Mouse (Mus musculus) lung, postnatal 4 days (tissue): Measurements from ENCODE around the gene Dab2ip.

ENCODE experiments used
- DNase-seq, 2 experiments: peaks; one replicate each; pipeline ENCODE4 v3.0.0; 2021

The Dab2ip gene

GRCm38 (mm10) chr2:35687557-35688070 lies 129.5 kb downstream of the Dab2ip start:
- no peak for DNase-seq

DNA sequence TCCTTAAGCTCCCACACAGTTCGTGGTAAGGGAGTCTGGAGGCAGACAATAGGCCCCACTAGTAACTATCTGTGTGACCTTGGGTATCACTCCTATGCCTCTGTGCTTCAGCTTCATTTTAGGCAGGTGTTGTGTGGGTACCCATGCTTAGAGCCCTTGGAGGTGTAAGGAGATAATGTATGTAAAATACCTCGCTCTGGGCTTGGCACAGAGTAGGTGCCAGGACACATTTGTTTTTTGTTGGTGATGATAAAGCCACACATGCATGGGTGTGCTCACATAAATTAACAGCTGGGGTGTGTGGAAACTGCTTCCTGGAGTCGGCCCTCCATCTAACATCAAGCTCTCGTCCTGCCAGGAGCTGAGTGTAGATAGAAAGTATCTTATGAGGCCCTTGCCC lies 130.1 kb downstream of the Dab2ip start:
- DNase-seq, result no peak

- no peak for DNase-seq
Measured at GRCm38 (mm10) chr2:35688581-35688980, 130.5 kb downstream of the Dab2ip start.

DNA sequence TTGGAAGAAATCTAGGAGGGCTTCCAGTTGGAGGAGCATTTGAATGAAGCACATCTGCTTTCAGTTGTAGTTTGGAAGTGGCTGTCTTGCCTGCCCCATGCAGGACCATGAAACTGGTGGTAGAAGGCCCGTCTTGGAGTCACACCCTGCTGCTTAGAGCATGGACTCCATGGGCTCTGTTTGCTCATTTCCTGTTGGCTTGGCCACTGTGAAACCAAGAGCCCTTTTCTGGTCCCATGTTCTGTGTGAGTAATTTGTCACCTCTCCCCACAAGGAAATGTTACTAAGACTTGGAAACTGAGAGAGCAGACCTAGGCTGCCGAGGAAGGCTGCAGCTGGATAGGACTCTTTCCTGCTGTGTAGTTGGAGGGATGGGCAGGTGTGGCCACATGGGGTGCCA lies 131.8 kb downstream of the Dab2ip start:
- DNase-seq, result no peak

GRCm38 (mm10) chr2:35691257-35692049 lies 133.4 kb downstream of the Dab2ip start:
- peak; percentile 86 to 95 for DNase-seq

- DNase-seq, result peak in 1 of 2 experiments; percentile 50
Measured at GRCm38 (mm10) chr2:35692272-35692900, 134.3 kb downstream of the Dab2ip start.

DNA sequence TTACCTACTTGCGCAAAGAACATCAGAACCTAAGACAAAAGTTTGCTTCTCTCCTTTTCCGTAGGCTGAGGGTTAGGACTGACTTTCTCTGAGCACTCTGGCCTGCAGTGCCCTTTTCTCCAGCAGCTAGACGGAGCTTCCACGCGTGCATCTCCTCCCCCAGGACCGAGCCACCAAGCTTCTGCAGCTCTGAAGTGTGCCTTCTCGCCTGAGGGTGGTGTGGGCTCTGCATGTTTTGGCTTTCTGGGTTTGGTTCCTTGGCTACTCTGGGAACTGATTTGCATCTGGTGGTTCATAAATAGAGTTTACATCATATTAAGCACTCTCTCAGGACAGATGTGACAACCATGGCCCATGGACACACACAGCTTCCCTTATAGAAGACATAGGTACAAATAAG lies 135.0 kb downstream of the Dab2ip start:
- DNase-seq, result no peak

GRCm38 (mm10) chr2:35694111-35694510 lies 136.0 kb downstream of the Dab2ip start:
- DNase-seq, result no peak

GRCm38 (mm10) chr2:35696193-35696541 lies 138.1 kb downstream of the Dab2ip start:
- no peak for DNase-seq

DNA sequence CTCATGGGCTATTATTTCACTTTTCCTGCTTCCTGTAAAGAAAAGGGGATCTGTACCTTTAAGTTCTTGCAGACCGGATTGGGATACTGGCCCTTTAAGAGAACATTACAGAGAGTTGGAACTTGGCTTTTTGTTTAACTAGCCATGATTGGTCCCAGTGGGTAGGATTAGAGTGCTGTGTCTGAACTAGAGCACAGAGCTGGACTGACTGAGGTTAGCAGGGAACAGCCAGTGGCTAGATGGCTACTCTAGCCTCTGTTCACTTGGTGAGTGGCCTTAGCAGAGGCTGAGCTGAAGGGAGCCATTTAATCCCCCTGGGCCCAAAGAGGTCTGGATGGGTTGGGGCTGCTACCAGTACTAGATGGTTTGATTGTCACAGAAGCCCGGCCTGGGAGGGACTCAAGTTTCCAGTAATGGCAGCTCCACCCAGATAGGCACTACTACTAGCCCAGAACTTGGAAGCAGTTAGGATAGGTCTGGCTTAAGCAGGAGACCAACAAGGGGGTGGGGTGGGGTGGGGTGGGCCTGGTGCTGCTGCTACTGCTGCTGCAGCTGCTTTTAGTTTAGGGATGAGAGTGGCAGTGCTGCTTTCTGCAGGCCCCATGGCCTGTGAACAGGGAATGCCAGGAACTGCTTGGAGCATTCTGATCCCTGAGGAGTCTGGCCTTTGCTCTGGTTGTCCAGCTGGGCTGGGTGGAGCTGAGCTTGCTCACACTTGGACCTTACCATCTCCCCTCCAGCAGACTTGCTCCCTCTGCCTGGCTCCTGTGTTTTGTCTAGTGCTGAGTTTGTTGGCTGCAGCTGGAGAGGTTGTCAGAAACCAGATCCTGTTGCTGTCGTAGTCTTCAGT lies 138.7 kb downstream of the Dab2ip start:
- peak; percentile 35 to 77 for DNase-seq

DNA sequence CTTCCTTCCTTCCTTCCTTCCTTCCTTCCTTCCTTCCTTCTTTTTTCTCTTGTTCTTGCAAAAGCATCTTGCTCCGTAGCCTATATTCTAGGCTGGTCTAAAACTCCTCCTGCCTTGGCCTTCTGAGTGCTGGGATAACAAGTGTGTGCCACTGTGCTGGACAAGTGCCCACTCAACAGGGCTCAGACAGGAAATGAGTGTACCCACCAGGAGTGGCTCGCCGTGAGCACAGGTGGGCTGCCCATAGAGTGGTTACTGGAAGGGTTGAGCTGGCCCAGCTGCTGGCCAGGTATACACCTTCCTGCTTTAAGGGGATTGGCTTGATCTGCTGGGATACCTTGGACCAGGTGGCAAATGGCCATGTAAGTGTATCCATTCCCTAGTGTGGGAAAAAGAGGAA lies 139.7 kb downstream of the Dab2ip start:
- peak in 1 of 2 experiments; percentile 60 for DNase-seq

GRCm38 (mm10) chr2:35700966-35701365 lies 142.9 kb downstream of the Dab2ip start:
- DNase-seq, result no peak

DNA sequence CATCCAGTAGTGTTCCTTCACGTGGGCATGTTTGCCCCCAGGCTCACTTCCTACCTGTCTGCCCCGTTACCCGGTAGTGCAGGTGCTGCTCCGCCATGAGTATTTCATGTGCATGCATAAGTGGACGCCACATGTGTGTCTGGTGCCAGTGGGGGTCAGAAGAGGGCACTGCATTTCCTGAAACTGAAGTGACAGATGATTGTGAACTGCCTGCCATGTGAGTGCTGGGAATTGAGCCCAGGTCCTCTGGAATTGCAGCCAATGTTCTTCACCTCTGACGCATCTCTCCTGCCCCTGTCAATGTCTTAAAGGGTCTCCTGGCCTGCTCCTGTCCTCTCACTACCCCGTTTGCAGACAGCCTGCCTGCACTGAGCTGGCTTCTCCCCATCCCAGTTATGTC lies 143.9 kb downstream of the Dab2ip start:
- DNase-seq, result no peak

- DNase-seq, result no peak
Measured at GRCm38 (mm10) chr2:35702608-35703007, 144.5 kb downstream of the Dab2ip start.

DNA sequence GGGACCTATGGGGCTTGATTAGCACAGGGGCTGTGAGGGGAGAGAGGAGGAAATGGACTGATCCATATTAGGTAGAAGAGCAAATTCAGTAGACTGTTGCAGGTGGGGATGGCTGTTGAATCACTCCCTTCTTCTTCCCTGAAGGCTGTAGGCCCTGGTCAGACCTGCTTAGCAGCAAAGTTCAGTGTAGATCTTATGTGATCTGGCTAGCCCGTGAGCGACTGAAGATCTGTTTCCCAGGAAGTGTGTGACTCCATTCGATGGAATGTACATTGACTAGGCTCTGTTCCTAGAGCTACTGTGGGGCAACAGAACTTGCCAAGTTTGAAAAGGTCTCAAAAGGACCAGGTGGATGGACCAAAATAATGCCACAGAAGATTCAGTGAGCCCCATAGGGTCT lies 145.2 kb downstream of the Dab2ip start:
- no peak for DNase-seq

DNA sequence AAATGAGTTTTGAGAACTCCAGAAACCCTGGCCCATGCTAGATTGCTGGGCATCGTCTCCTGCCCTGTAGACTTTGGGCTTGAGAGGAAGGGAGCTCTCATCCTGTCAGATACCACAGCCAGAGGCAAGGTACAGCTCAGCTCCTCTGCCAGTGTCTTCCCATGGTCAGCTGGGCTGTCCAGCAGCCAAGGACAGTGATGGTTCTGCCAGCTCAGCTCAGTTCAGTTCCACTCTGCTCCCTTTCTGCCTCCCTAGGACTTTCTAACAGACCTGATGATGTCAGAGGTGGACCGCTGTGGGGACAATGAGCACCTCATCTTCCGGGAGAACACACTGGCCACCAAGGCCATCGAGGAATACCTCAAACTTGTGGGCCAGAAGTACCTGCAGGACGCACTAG lies 154.5 kb downstream of the Dab2ip start:
- DNase-seq, result no peak

- no peak for DNase-seq
Measured at GRCm38 (mm10) chr2:35713460-35713859, 155.4 kb downstream of the Dab2ip start.

- DNase-seq, result no peak
Measured at GRCm38 (mm10) chr2:35714742-35715167, 156.7 kb downstream of the Dab2ip start.

- DNase-seq, result no peak
Measured at GRCm38 (mm10) chr2:35715485-35715884, 157.4 kb downstream of the Dab2ip start.

GRCm38 (mm10) chr2:35716175-35716574 lies 158.1 kb downstream of the Dab2ip start:
- no peak for DNase-seq

GRCm38 (mm10) chr2:35718003-35718500 lies 160.0 kb downstream of the Dab2ip start:
- DNase-seq, result no peak

- DNase-seq, result no peak
Measured at GRCm38 (mm10) chr2:35718662-35719061, 160.6 kb downstream of the Dab2ip start.
